Mouse (Mus musculus) heart, postnatal 25 days (tissue): ENCODE data around the gene Pithd1. TPM values are rescaled to one million over a fixed set of nuclear protein-coding genes. Genes with fewer than 3 reads are reported as not detected.
"Not testable (repeated sequence)": the region's sequence is repeated elsewhere in the genome, so short reads cannot be mapped to it uniquely, and the experiment has no call there.

Experiments used
- DNase-seq: peaks from one replicate; pipeline ENCODE4 v3.0.0; 2022; ENCODE audit warnings: low spot score
- intact Hi-C: fragments of 180-260 bp; cut with DNase I; formaldehyde crosslinking; loops from one replicate; pipeline ENCODE4 v1.15.1; 2025
- total RNA-seq, 2 experiments: library from RNA; stranded (reverse); gene quantifications; 2 replicates each; pipeline ENCODE4 v1.2.3; 2021

The Pithd1 gene
- total RNA-seq, 2 experiments from 2014 or later, result 16.0 to 18.0 TPM

- intact Hi-C loops, result no loop called here
- DNase-seq, result no peak
These were observed 6.9 kb upstream of the Pithd1 start for GRCm38 (mm10) chr4:135993941-135994340.

DNA sequence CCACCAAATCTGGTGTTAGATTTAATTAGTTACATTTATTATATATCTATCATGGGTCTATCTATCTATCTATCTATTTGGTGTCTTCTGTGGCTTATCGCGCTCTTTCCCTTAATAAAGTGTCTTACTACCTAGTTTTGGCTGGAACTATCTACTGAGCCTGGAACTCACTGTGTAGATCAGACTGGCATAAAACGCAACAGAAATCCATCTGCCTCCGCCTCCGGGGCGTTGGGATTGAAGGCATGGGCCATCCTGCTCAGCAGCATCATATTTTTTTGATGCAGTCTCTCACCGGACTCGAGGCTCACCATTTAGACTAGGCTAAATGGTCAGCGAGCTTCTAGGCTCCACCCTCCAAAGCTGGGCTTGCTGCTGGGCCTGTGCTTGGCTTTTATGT, 650 bp upstream of the Pithd1 start:
- intact Hi-C loops, result loop anchor here (5.0 kb wide), 1 partner anchor 65 kb away; the partner anchor contains the start of gene Rpl11
- no peak for DNase-seq

- no peak for DNase-seq
- intact Hi-C loops, result loop anchor here (5.0 kb wide), 1 partner anchor 66 kb away; the partner anchor contains the start of gene Rpl11
These were observed 642 bp downstream of the Pithd1 start for GRCm38 (mm10) chr4:135986301-135986942.

DNA sequence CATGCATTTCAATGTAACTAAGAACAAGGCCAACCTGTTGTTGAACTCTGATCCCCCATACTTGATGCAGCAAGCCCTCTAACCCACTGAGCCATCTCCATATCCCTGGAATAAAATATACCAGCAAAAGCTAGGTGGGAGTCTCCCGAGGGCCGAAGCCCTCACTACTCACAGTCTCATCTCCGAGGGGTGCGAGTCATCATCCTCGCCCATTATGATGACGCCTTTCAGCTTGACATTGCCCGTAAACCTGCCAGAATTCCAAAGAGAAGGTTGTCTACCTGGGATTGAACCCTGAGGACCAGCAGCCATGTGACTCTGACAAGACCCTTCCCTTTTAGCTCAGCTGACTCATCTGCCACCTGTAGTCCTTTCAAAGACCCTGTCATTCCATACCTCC, 1.3 kb downstream of the Pithd1 start:
- intact Hi-C loops, result loop anchor here (5.0 kb wide), 1 partner anchor 67 kb away; the partner anchor contains the start of gene Rpl11
- no peak for DNase-seq

DNA sequence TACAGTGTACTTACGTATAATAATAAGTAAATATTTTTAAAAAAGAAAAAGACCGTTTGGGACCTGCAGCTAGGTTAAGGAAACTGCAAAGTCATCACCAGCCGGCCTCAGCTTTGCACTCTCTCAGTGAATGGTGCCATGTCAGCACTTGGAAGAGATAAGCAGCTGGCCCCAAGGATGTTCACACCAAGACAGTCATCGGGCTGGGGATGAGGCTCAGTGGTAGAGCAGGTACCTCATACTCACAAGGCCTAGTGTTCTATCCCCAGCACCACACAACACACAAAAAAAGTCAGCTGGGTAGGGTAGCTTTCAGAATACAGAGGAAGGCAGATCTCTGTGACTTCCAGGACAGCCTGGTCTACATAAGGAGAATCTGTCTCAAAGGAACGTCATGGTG, 1.9 kb downstream of the Pithd1 start:
- intact Hi-C loops, result loop anchor here (5.0 kb wide), 1 partner anchor 67 kb away; the partner anchor contains the start of gene Rpl11
- no peak for DNase-seq

GRCm38 (mm10) chr4:135984556-135984955, 2.5 kb downstream of the Pithd1 start:
- DNase-seq, result no peak
- intact Hi-C loops, result no loop called here

DNA sequence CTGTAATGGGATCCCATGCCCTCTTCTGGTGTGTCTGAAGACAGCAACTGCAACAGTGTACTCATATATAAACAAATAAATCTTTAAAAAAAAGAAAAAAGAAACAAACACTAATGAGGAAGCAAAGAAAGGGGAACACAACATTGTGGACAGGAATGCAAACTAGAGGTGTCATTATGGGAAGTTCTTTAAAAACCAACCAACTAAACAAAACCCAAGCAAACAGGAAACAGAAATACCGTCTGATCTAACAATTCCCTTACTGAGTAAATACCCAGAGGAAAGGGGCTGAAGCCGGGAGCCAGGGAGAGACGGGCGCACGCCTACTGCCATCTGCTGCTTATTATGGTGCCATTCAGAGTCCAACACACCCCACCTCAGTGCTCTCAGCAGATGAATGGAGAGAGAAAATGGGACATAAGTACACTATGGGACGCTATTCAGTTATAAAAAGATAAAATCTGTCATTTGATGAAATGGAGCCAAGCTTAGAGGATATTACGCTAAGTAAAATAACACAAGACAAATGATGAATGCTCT, 5.5 kb downstream of the Pithd1 start:
- DNase-seq, result no peak
- intact Hi-C loops, result no loop called here

GRCm38 (mm10) chr4:135980223-135980622, 6.8 kb downstream of the Pithd1 start:
- intact Hi-C loops, result not testable (repeated sequence)

GRCm38 (mm10) chr4:135976146-135976545, 10.9 kb downstream of the Pithd1 start:
- intact Hi-C loops, result no loop called here
- no peak for DNase-seq

More at GRCm38 (mm10) chr4:135980223-135980622, 6.8 kb downstream of the Pithd1 start:
- DNase-seq, result not testable (repeated sequence)

- intact Hi-C loops, result no loop called here
- no peak for DNase-seq
These were observed 13.9 kb downstream of the Pithd1 start for GRCm38 (mm10) chr4:135972911-135973811.

GRCm38 (mm10) chr4:135972556-135972906, 14.5 kb downstream of the Pithd1 start, which contains the start of gene Lypla2:
Gene Lypla2, minus strand, starts transcription at chr4:135972626.
- intact Hi-C loops, result no loop called here
- DNase-seq, result peak; percentile 82

DNA sequence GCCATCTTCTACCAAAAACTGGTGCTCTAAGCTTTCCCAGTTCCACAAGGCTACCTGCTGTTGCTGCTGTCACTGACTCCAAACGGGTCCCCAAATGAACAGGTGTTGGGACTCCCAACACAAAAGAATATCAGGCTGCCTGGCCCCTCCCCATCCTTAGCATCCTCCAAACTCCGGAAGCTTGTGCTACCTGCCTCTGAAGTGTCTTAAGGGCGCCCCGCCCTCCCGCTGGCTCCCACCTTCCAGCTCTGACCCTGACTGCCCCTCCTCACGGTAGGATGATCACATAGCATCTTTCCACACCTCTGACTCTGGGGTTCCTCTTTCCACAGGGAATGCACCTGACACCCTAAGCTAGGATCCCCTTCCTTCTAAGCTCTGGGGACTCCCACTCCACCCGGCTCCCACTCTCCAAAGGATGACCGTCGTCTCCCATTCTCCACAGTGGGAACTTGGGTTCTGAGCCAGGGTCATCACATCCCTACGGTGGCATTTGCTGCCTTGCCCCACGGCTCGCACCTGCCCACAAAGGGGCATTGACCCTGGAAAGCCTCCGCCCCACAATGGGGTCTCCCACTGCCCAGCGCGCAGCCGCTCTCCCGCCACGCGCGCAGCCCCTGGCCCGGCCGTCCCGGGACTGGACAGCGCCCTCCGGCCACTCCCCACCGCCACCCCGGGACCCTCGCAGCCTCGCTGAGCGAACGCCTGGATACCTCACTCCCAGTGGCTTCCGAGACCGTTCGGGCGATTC, 15.1 kb downstream of the Pithd1 start:
- DNase-seq, result no peak
- intact Hi-C loops, result no loop called here

GRCm38 (mm10) chr4:135970585-135970984, 16.5 kb downstream of the Pithd1 start:
- DNase-seq, result no peak
- intact Hi-C loops, result no loop called here

GRCm38 (mm10) chr4:135969070-135969750, 17.9 kb downstream of the Pithd1 start:
- intact Hi-C loops, result no loop called here
- DNase-seq, result no peak

DNA sequence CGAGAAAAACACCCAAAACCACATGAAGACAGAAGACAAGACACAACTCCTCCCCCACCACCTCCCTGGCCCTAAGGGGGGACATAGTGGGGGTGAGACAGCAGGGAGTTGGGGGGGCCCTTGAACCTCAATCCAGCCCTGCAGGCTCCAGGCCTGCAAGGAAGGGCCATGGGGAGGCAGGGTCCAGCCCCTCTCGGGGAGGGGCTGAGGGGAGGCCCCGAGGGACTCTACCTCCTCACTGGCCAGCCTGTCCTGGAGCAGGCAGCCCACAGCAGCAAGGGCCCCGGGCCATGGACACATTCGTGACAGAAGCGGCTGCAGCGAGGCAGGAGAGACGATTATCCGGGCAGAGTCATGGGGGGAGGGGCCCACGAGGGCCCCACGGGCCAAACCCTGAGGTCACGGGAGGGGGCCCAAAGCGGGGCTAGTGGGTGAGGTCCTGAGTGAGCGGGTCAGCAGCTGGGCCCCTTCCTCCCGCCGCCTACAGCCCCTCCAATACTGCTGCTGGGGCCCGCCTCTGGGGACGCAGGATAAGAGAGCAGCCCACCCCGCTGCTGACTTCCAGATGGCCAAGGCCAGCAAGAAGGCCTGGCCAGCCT, 18.7 kb downstream of the Pithd1 start:
- intact Hi-C loops, result no loop called here
- DNase-seq, result no peak

GRCm38 (mm10) chr4:135967086-135967760, 19.8 kb downstream of the Pithd1 start:
- intact Hi-C loops, result no loop called here
- no peak for DNase-seq

DNA sequence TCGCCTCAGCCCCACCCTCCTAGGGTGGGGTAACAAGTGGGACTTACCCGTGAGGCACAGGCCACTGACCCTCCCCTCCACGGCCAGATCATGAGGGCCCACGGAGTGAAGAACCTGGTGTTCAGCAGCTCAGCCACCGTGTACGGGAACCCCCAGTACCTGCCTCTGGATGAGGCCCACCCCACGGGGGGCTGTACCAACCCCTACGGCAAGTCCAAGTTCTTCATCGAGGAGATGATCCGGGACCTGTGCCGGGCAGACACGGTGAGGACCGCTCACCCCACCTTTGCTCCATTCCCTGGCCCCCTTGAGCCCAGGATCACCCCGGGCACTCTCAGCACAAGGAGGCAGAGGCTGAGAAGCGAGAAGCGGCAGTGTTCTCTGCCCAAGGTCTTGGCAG, 20.8 kb downstream of the Pithd1 start:
- no peak for DNase-seq
- intact Hi-C loops, result no loop called here

GRCm38 (mm10) chr4:135965113-135965512, 22.0 kb downstream of the Pithd1 start:
- intact Hi-C loops, result no loop called here
- no peak for DNase-seq
